Mouse (Mus musculus): ENCODE measurements at regions not wholly inside any gene's neighbourhood (a gene's known extent, or its start where the extent isn't known, plus 50 kb on each side); places are given as distances from the start of the nearest gene placed in this dataset.
A peak's percentile ranks its signal among the peaks of the same experiment; 100 is the strongest.

GRCm38 (mm10) chr16:26185288-26186281 lies 80.0 kb upstream of the P3h2 start:
- Histone ChIP-seq H3K4me2 (ENCODE audit: low read depth, severe bottlenecking) (no peak overlapping the region), H3K9ac (ENCODE audit: low read length) (no peak overlapping the region), H3K27ac (replicated peaks; ENCODE audit: low read depth, low read length) (no peak overlapping the region), H3K27me3 (ENCODE audit: control insufficient read depth, insufficient read depth, low read length) (no peaks in the 10 kb centered on the region), H3K36me3 (ENCODE audit: control insufficient read depth, insufficient read depth, low read length) (no peaks in the 10 kb centered on the region), H3K4me1 (ENCODE audit: control insufficient read depth, insufficient read depth, low read length) (no peaks in the 10 kb centered on the region), H3K9me3 (ENCODE audit: control insufficient read depth, low read length) (no peaks in the 10 kb centered on the region), H3K4me3 (ENCODE audit: low read depth, low read length) (no peak overlapping the region)
- 52% methylated on average over 8 of the region's 8 CpGs for WGBS
- ATAC-seq (ENCODE audit: insufficient number of reproducible peaks, low FRiP score, low TSS enrichment, low read depth) (peak; percentile 67; the same call in 1 of the 2 replicates), DNase-seq (ENCODE audit: low spot score) (no peak)

DNA sequence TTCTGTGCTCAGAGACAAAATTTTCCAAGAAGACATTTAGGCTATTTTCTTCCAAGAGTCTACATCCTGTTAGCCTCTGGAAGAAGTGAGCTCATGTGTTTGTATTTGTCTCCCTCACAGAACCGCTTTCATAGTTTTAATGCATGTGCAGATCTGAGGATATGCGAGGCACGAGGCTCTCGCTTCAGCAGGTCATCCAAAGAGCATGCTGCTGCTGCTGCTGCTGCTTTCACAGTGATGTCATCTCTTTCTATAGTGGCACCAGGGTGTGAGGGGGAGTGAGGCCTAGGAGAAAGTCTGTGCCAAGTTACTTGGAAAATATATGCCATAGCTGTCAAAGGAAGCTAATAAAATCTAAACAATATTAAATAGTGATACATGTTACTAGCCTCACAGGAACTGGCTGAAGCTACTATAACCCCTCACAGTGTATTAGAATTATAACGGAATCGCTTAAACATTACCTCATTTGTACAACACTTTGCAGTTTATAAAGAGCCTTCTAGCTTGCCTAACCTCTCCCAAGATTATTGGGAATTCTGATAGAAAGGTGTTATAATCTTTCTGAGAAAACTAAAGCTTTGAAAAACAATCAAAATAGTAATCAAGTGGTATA lies 79.2 kb upstream of the P3h2 start:
- no peaks in the 10 kb centered on the region for H3K9me3 ChIP-seq (ENCODE audit: control insufficient read depth, low read length)
- WGBS = 63% methylated on average over 6 of the region's 6 CpGs
- H3K4me2 ChIP-seq (ENCODE audit: low read depth, severe bottlenecking) = no peak overlapping the region
- no peaks in the 10 kb centered on the region for H3K4me1 ChIP-seq (ENCODE audit: control insufficient read depth, insufficient read depth, low read length)
- no peak overlapping the region for H3K27ac ChIP-seq (replicated peaks; ENCODE audit: low read depth, low read length)
- no peaks in the 10 kb centered on the region for H3K36me3 ChIP-seq (ENCODE audit: control insufficient read depth, insufficient read depth, low read length)
- ATAC-seq (ENCODE audit: insufficient number of reproducible peaks, low FRiP score, low TSS enrichment, low read depth) (no peak), DNase-seq (ENCODE audit: low spot score) (no peak)
- H3K9ac ChIP-seq (ENCODE audit: low read length) = no peak overlapping the region
- H3K4me3 ChIP-seq (ENCODE audit: low read depth, low read length) = no peak overlapping the region
- no peaks in the 10 kb centered on the region for H3K27me3 ChIP-seq (ENCODE audit: control insufficient read depth, insufficient read depth, low read length)

DNA sequence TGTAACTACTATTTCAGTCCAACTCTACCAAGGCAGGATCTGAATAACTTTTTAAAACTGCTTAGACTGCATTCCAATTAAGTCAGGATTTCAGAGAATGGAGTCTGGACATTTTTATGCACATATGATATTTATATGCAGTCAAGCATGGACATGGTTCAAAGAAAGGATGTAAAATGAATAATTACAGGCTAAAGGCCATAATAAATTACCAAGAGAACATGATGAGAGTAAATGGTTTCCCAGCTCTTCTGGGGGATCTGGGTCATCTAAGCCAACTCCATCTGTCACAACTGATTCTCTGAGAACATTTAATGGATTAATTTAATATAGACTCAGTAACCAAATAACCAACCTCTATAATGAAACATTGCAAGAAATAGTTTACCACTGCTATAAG lies 77.9 kb upstream of the P3h2 start:
- Histone ChIP-seq H3K9ac (ENCODE audit: low read length) (no peak overlapping the region), H3K27ac (replicated peaks; ENCODE audit: low read depth, low read length) (no peak overlapping the region), H3K9me3 (ENCODE audit: control insufficient read depth, low read length) (no peaks in the 10 kb centered on the region), H3K4me1 (ENCODE audit: control insufficient read depth, insufficient read depth, low read length) (no peaks in the 10 kb centered on the region), H3K4me2 (ENCODE audit: low read depth, severe bottlenecking) (no peak overlapping the region), H3K36me3 (ENCODE audit: control insufficient read depth, insufficient read depth, low read length) (no peaks in the 10 kb centered on the region), H3K27me3 (ENCODE audit: control insufficient read depth, insufficient read depth, low read length) (no peaks in the 10 kb centered on the region), H3K4me3 (ENCODE audit: low read depth, low read length) (no peak overlapping the region)
- ATAC-seq (ENCODE audit: insufficient number of reproducible peaks, low FRiP score, low TSS enrichment, low read depth) (no peak), DNase-seq (ENCODE audit: low spot score) (no peak)

GRCm38 (mm10) chr16:26181716-26182115 lies 76.1 kb upstream of the P3h2 start:
- ATAC-seq (ENCODE audit: insufficient number of reproducible peaks, low FRiP score, low TSS enrichment, low read depth) = no peak
- no peaks in the 10 kb centered on the region for H3K27me3 ChIP-seq (ENCODE audit: control insufficient read depth, insufficient read depth, low read length)
- 90% methylated on average over 3 of the region's 3 CpGs for WGBS
- DNase-seq (ENCODE audit: low spot score) = no peak
- no peaks in the 10 kb centered on the region for H3K36me3 ChIP-seq (ENCODE audit: control insufficient read depth, insufficient read depth, low read length)
- no peak overlapping the region for H3K9ac ChIP-seq (ENCODE audit: low read length)
- H3K4me3 ChIP-seq (ENCODE audit: low read depth, low read length) = no peak overlapping the region
- no peaks in the 10 kb centered on the region for H3K9me3 ChIP-seq (ENCODE audit: control insufficient read depth, low read length)
- no peaks in the 10 kb centered on the region for H3K4me1 ChIP-seq (ENCODE audit: control insufficient read depth, insufficient read depth, low read length)
- no peak overlapping the region for H3K27ac ChIP-seq (replicated peaks; ENCODE audit: low read depth, low read length)
- no peak overlapping the region for H3K4me2 ChIP-seq (ENCODE audit: low read depth, severe bottlenecking)

- ATAC-seq (ENCODE audit: insufficient number of reproducible peaks, low FRiP score, low TSS enrichment, low read depth) (no peak), DNase-seq (ENCODE audit: low spot score) (no peak)
Observed at GRCm38 (mm10) chr16:26171441-26171840, 65.9 kb upstream of the P3h2 start.

DNA sequence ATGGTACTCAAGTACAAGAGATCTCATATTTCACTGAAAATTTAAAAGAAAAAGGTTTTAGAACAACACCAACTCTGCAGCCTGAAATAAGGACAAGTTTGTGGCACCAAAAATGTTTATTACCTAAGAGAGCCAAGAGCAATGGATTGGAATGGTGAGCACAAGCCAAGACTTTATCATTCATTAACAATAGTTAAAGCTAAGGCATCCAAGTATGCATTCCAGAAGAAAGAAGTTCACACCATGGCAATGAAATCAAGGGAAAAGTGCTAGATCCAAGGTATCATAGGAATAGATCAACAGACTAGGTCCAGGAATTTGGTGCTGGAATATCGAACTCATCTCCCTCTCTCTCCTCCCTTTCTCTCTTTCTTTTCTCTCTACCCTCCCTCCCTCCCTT lies 63.8 kb upstream of the P3h2 start:
- Histone ChIP-seq H3K36me3 (ENCODE audit: control insufficient read depth, insufficient read depth, low read length) (no peaks in the 10 kb centered on the region), H3K27ac (replicated peaks; ENCODE audit: low read depth, low read length) (no peak overlapping the region), H3K9ac (ENCODE audit: low read length) (no peak overlapping the region), H3K4me2 (ENCODE audit: low read depth, severe bottlenecking) (no peak overlapping the region), H3K4me3 (ENCODE audit: low read depth, low read length) (no peak overlapping the region), H3K27me3 (ENCODE audit: control insufficient read depth, insufficient read depth, low read length) (no peaks in the 10 kb centered on the region), H3K9me3 (ENCODE audit: control insufficient read depth, low read length) (no peaks in the 10 kb centered on the region), H3K4me1 (ENCODE audit: control insufficient read depth, insufficient read depth, low read length) (no peaks in the 10 kb centered on the region)
- ATAC-seq (ENCODE audit: insufficient number of reproducible peaks, low FRiP score, low TSS enrichment, low read depth) (no peak), DNase-seq (ENCODE audit: low spot score) (no peak)
- 96% methylated on average over 1 of the region's 1 CpGs for WGBS

More at GRCm38 (mm10) chr16:26171441-26171840, 65.9 kb upstream of the P3h2 start:
- H3K9me3 ChIP-seq (ENCODE audit: control insufficient read depth, low read length) = no peaks in the 10 kb centered on the region
- no peaks in the 10 kb centered on the region for H3K27me3 ChIP-seq (ENCODE audit: control insufficient read depth, insufficient read depth, low read length)
- H3K4me2 ChIP-seq (ENCODE audit: low read depth, severe bottlenecking) = no peak overlapping the region
- no peak overlapping the region for H3K4me3 ChIP-seq (ENCODE audit: low read depth, low read length)
- WGBS = 50% methylated on average over 3 of the region's 3 CpGs
- no peaks in the 10 kb centered on the region for H3K4me1 ChIP-seq (ENCODE audit: control insufficient read depth, insufficient read depth, low read length)
- no peak overlapping the region for H3K9ac ChIP-seq (ENCODE audit: low read length)
- no peak overlapping the region for H3K27ac ChIP-seq (replicated peaks; ENCODE audit: low read depth, low read length)
- H3K36me3 ChIP-seq (ENCODE audit: control insufficient read depth, insufficient read depth, low read length) = no peaks in the 10 kb centered on the region

GRCm38 (mm10) chr16:26168216-26168615 lies 62.6 kb upstream of the P3h2 start:
- Histone ChIP-seq H3K4me2 (ENCODE audit: low read depth, severe bottlenecking) (no peak overlapping the region), H3K9me3 (ENCODE audit: control insufficient read depth, low read length) (no peaks in the 10 kb centered on the region), H3K27me3 (ENCODE audit: control insufficient read depth, insufficient read depth, low read length) (no peaks in the 10 kb centered on the region), H3K4me3 (ENCODE audit: low read depth, low read length) (no peak overlapping the region), H3K4me1 (ENCODE audit: control insufficient read depth, insufficient read depth, low read length) (no peaks in the 10 kb centered on the region), H3K9ac (ENCODE audit: low read length) (no peak overlapping the region), H3K36me3 (ENCODE audit: control insufficient read depth, insufficient read depth, low read length) (no peaks in the 10 kb centered on the region), H3K27ac (replicated peaks; ENCODE audit: low read depth, low read length) (no peak overlapping the region)
- WGBS = 97% methylated on average over 2 of the region's 2 CpGs
- ATAC-seq (ENCODE audit: insufficient number of reproducible peaks, low FRiP score, low TSS enrichment, low read depth) (no peak), DNase-seq (ENCODE audit: low spot score) (no peak)

DNA sequence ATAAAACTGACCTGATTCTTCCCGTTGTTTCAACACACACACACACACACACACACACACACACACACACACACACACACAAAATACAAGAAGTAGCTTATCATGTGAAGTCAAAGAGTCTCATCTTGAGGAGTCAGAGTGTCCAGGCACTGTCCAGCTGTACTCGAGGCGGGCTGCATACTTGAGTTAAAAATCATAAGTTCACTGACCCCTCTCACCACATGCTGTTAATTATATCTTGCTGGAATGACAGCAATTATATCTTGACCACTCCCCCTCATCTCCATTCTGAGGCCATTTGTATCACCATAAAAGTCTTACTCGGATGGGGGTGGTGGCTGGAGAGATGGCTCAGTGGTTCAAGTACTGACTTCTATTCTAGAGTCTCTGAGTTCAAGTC lies 58.5 kb upstream of the P3h2 start:
- no peaks in the 10 kb centered on the region for H3K27me3 ChIP-seq (ENCODE audit: control insufficient read depth, insufficient read depth, low read length)
- no peak overlapping the region for H3K27ac ChIP-seq (replicated peaks; ENCODE audit: low read depth, low read length)
- 71% methylated on average over 4 of the region's 4 CpGs for WGBS
- DNase-seq (ENCODE audit: low spot score) (no peak), ATAC-seq (ENCODE audit: insufficient number of reproducible peaks, low FRiP score, low TSS enrichment, low read depth) (no peak)
- no peaks in the 10 kb centered on the region for H3K36me3 ChIP-seq (ENCODE audit: control insufficient read depth, insufficient read depth, low read length)
- H3K4me3 ChIP-seq (ENCODE audit: low read depth, low read length) = no peak overlapping the region
- no peaks in the 10 kb centered on the region for H3K9me3 ChIP-seq (ENCODE audit: control insufficient read depth, low read length)
- no peak overlapping the region for H3K9ac ChIP-seq (ENCODE audit: low read length)
- no peak overlapping the region for H3K4me2 ChIP-seq (ENCODE audit: low read depth, severe bottlenecking)
- no peaks in the 10 kb centered on the region for H3K4me1 ChIP-seq (ENCODE audit: control insufficient read depth, insufficient read depth, low read length)

Measured in limb, embryonic 11.5 days (tissue).